Comparison of ENCODE assay signal across 8 mouse cellular contexts in genomic region chr9:36767203-36768143, GRCm38 (mm10). TPM values are rescaled to one million over a fixed set of nuclear protein-coding genes. Genes with fewer than 3 reads are reported as not detected.
DNase-seq lines count a peak whose midpoint lies in the region; ATAC-seq and TF ChIP-seq lines count a peak whose summit lies in the region.

Gene Stt3a (minus strand): TSS chr9:36767679.

- no peaks in the 10 kb centered on the region for H3K27me3 ChIP-seq in CH12.LX (replicated peaks)
- no peaks in the 10 kb centered on the region for H3K27me3 ChIP-seq in forebrain, embryonic 11.5 days (ENCODE audit: control insufficient read depth, insufficient read depth, low read length)
- no peaks in the 10 kb centered on the region for H3K27me3 ChIP-seq in heart, embryonic 16.5 days (ENCODE audit: control insufficient read depth, insufficient read depth, low read length)
- no peaks in the 10 kb centered on the region for H3K27me3 ChIP-seq in liver, embryonic 15.5 days
- H3K27me3 ChIP-seq in neural tube, embryonic 12.5 days (replicated peaks) = no peaks in the 10 kb centered on the region

- peak within 1 kb of the TSS; percentile 57 for H3K27ac ChIP-seq in CH12.LX (ENCODE audit: insufficient read depth, low read depth)
- H3K27ac ChIP-seq in forebrain, embryonic 11.5 days (ENCODE audit: low read depth, low read length) = peak within 1 kb of the TSS; percentile 58; the same call in 1 of the 2 replicates
- peak within 1 kb of the TSS; percentile 95 for H3K27ac ChIP-seq in heart, embryonic 16.5 days (ENCODE audit: low read length)
- H3K27ac ChIP-seq in liver, embryonic 15.5 days (replicated peaks) = peak within 1 kb of the TSS; percentile 96
- peak within 1 kb of the TSS; percentile 50; the same call in 1 of the 2 replicates for H3K27ac ChIP-seq in neural tube, embryonic 12.5 days

- peak within 1 kb of the TSS; percentile 89 to 100 (median 100) for H3K4me3 ChIP-seq in CH12.LX (replicated peaks in 1 of 3; ENCODE audit: low read depth in 2 of 3, low read length in 2 of 3, poor library complexity in 1 of 3)
- peak within 1 kb of the TSS; percentile 67 for H3K4me3 ChIP-seq in forebrain, embryonic 11.5 days (ENCODE audit: low read depth, low read length)
- peak within 1 kb of the TSS; percentile 93 for H3K4me3 ChIP-seq in heart, embryonic 16.5 days (ENCODE audit: low read length)
- peak within 1 kb of the TSS; percentile 100 for H3K4me3 ChIP-seq in liver, embryonic 15.5 days (replicated peaks)
- H3K4me3 ChIP-seq in neural tube, embryonic 12.5 days = peak within 1 kb of the TSS; percentile 96

- peak; percentile 100 for DNase-seq in CH12.LX (ENCODE audit: extremely low read depth)
- DNase-seq in c-Kit-positive CD71-positive TER-119-negative erythroid progenitor cells, embryonic 14.5 days (ENCODE audit: low read depth) = peak; percentile 100
- peak; percentile 98 for DNase-seq in forebrain, embryonic 11.5 days (ENCODE audit: low spot score)
- DNase-seq in kidney, postnatal 36 days = peak; percentile 99 to 100
- peak; percentile 100 for DNase-seq in telencephalon, adult 2 months (ENCODE audit: low read depth, low spot score)

- peak; percentile 100 for ATAC-seq in forebrain, embryonic 11.5 days (replicated peaks; ENCODE audit: low FRiP score)
- peak; percentile 100 for ATAC-seq in heart, embryonic 16.5 days (replicated peaks; ENCODE audit: extremely low read depth, insufficient read depth, low FRiP score)
- ATAC-seq in liver, embryonic 15.5 days (ENCODE audit: insufficient read depth) = peak; percentile 98
- ATAC-seq in neural tube, embryonic 12.5 days (ENCODE audit: low FRiP score, low read depth) = peak; percentile 100

- dilution Hi-C loops in CH12.LX (cut with MboI; ENCODE audit: extremely low pct_ligation_motif_present, extremely low pct_unique_long_range_greater_than_20kb, low sequenced_read_pairs) = no loop called here

- peaks cover 38% of the 10 kb centered on the region for H3K79me2 ChIP-seq in CH12.LX (replicated peaks; ENCODE audit: control insufficient read depth, extremely low read depth, insufficient read depth, poor library complexity, severe bottlenecking)

- H3K4me2 ChIP-seq in CH12.LX (ENCODE audit: insufficient read depth, low read depth, poor library complexity, severe bottlenecking) = peak within 1 kb of the TSS; percentile 85
- peak within 1 kb of the TSS; percentile 72 for H3K4me2 ChIP-seq in forebrain, embryonic 11.5 days (ENCODE audit: low read depth, low read length, severe bottlenecking)
- H3K4me2 ChIP-seq in heart, embryonic 16.5 days (ENCODE audit: low read depth, low read length) = peak within 1 kb of the TSS; percentile 91
- H3K4me2 ChIP-seq in liver, embryonic 15.5 days = peak within 1 kb of the TSS; percentile 83
- peak within 1 kb of the TSS; percentile 91 for H3K4me2 ChIP-seq in neural tube, embryonic 12.5 days (replicated peaks)

- TF ChIP-seq EP300 in CH12.LX (IDR thresholded peaks at IDR 0.05; ENCODE audit: low read length) = no peak

- no peaks in the 10 kb centered on the region for H3K9me3 ChIP-seq in CH12.LX (replicated peaks; ENCODE audit: low read length)
- H3K9me3 ChIP-seq in forebrain, embryonic 11.5 days (ENCODE audit: control insufficient read depth, low read length) = no peaks in the 10 kb centered on the region
- no peaks in the 10 kb centered on the region for H3K9me3 ChIP-seq in heart, embryonic 16.5 days (replicated peaks; ENCODE audit: control insufficient read depth, low read length)
- no peaks in the 10 kb centered on the region for H3K9me3 ChIP-seq in liver, embryonic 15.5 days (replicated peaks)
- no peaks in the 10 kb centered on the region for H3K9me3 ChIP-seq in neural tube, embryonic 12.5 days

- no peak for TF ChIP-seq CTCF in CH12.LX (conservative IDR thresholded peaks at IDR 0.05 in 1 of 2, IDR thresholded peaks at IDR 0.05 in 1 of 2; ENCODE audit: low read depth in 2 of 2, low read length in 2 of 2)

- under 1% methylated on average over 60 of the region's 60 CpGs for WGBS in forebrain, embryonic 11.5 days
- WGBS in heart, embryonic 16.5 days = under 1% methylated on average over 60 of the region's 60 CpGs
- WGBS in liver, embryonic 15.5 days (ENCODE audit: insufficient replicate concordance) = under 1% methylated on average over 60 of the region's 60 CpGs
- WGBS in neural tube, embryonic 12.5 days = under 1% methylated on average over 60 of the region's 60 CpGs

- TF ChIP-seq RAD21 in CH12.LX (IDR thresholded peaks at IDR 0.05; ENCODE audit: low read depth, low read length) = no peak

- in situ Hi-C loops in CH12.LX (cut with MboI; ENCODE audit: low pct_ligation_motif_present, low pct_unique_long_range_greater_than_20kb, low sequenced_read_pairs) = no loop called here

- TF ChIP-seq POLR2A in CH12.LX (IDR thresholded peaks at IDR 0.05; ENCODE audit: low read depth, low read length) = peak; percentile 83

- H3K9ac ChIP-seq in CH12.LX (ENCODE audit: insufficient read depth, low read depth) = peak within 1 kb of the TSS; percentile 97
- H3K9ac ChIP-seq in forebrain, embryonic 11.5 days (ENCODE audit: low read length) = peak within 1 kb of the TSS; percentile 84
- peak within 1 kb of the TSS; percentile 94 for H3K9ac ChIP-seq in heart, embryonic 16.5 days (ENCODE audit: low read length)
- peak within 1 kb of the TSS; percentile 87 for H3K9ac ChIP-seq in liver, embryonic 15.5 days
- peak within 1 kb of the TSS; percentile 85 for H3K9ac ChIP-seq in neural tube, embryonic 12.5 days

- peaks cover 15 to 23% of the 10 kb centered on the region in 2 experiments for H3K36me3 ChIP-seq in CH12.LX (replicated peaks in 1 of 2; ENCODE audit: control insufficient read depth in 1 of 2, insufficient read depth in 1 of 2, low read length in 1 of 2)
- H3K36me3 ChIP-seq in forebrain, embryonic 11.5 days (ENCODE audit: control insufficient read depth, insufficient read depth, low read length) = no peaks in the 10 kb centered on the region; the same call in 1 of the 2 replicates
- peaks cover 6% of the 10 kb centered on the region for H3K36me3 ChIP-seq in heart, embryonic 16.5 days (ENCODE audit: control insufficient read depth, insufficient read depth)
- H3K36me3 ChIP-seq in liver, embryonic 15.5 days (replicated peaks) = peaks cover 22% of the 10 kb centered on the region
- H3K36me3 ChIP-seq in neural tube, embryonic 12.5 days = peaks cover 15% of the 10 kb centered on the region

- peaks cover 0 to 20% of the 10 kb centered on the region in 2 experiments; a peak in 2 of 4 replicates for H3K4me1 ChIP-seq in CH12.LX (ENCODE audit: control insufficient read depth in 1 of 2, insufficient read depth in 2 of 2)
- peaks cover 2% of the 10 kb centered on the region; the same call in 1 of the 2 replicates for H3K4me1 ChIP-seq in forebrain, embryonic 11.5 days (replicated peaks; ENCODE audit: control insufficient read depth, insufficient read depth, low read length)
- H3K4me1 ChIP-seq in heart, embryonic 16.5 days (ENCODE audit: control insufficient read depth, insufficient read depth, low read length) = peaks cover 16% of the 10 kb centered on the region
- H3K4me1 ChIP-seq in liver, embryonic 15.5 days (replicated peaks) = peaks cover 22% of the 10 kb centered on the region
- H3K4me1 ChIP-seq in neural tube, embryonic 12.5 days = peaks cover 16% of the 10 kb centered on the region; the same call in 1 of the 2 replicates

TF ChIP-seq in CH12.LX, 34 proteins besides CTCF, POLR2A, EP300 and RAD21 (continues in another document):
- TF ChIP-seq USF1 (IDR thresholded peaks at IDR 0.05; ENCODE audit: low read depth, low read length) (peak; percentile 93), SMC3 (IDR thresholded peaks at IDR 0.05; ENCODE audit: low read depth, low read length) (no peak), JUND (conservative IDR thresholded peaks at IDR 0.05; ENCODE audit: low read depth, low read length) (no peak), ELF1 (IDR thresholded peaks at IDR 0.05; ENCODE audit: low read depth, low read length) (peak; percentile 97), MYC (IDR thresholded peaks at IDR 0.05; ENCODE audit: low read depth, low read length) (peak; percentile 91), JUN (IDR thresholded peaks at IDR 0.05; ENCODE audit: insufficient read depth, low read depth, low read length) (no peak), GABPA (IDR thresholded peaks at IDR 0.05; ENCODE audit: insufficient replicate concordance, low read depth, low read length) (no peak; the same call in 1 of the 2 replicates), HCFC1 (IDR thresholded peaks at IDR 0.05; ENCODE audit: low read depth, low read length) (peak; percentile 86), ZMIZ1 (IDR thresholded peaks at IDR 0.05; ENCODE audit: low read depth, low read length) (peak; percentile 53), MAZ (IDR thresholded peaks at IDR 0.05; ENCODE audit: low read depth, low read length) (0 out of 2 replicates have a peak, but pooled peaks have one; percentile 30), UBTF (IDR thresholded peaks at IDR 0.05; ENCODE audit: low read depth, low read length) (no peak), IRF4 (IDR thresholded peaks at IDR 0.05; ENCODE audit: low read depth, low read length) (peak; percentile 32; the same call in 1 of the 2 replicates), PAX5 (IDR thresholded peaks at IDR 0.05; ENCODE audit: low read length) (no peak), ZC3H11A (IDR thresholded peaks at IDR 0.05; ENCODE audit: low read depth, low read length) (no peak), CHD1 (IDR thresholded peaks at IDR 0.05; ENCODE audit: low read depth, low read length) (no peak), POLR2AphosphoS2 (IDR thresholded peaks at IDR 0.05; ENCODE audit: low read depth, low read length) (peak; percentile 75; the same call in 1 of the 2 replicates), ZNF384 (IDR thresholded peaks at IDR 0.05; ENCODE audit: low read depth, low read length) (no peak), RCOR1 (conservative IDR thresholded peaks at IDR 0.05; ENCODE audit: low read depth, low read length) (no peak), USF2 (conservative IDR thresholded peaks at IDR 0.05; ENCODE audit: low read depth, low read length) (peak; percentile 92), MEF2A (IDR thresholded peaks at IDR 0.05; ENCODE audit: borderline replicate concordance, low read depth, low read length) (no peak; the same call in 1 of the 2 replicates), MAX (IDR thresholded peaks at IDR 0.05; ENCODE audit: low read length) (peak; percentile 93), SIN3A (IDR thresholded peaks at IDR 0.05; ENCODE audit: low read length) (peak; percentile 89)

RNA-seq across cellular contexts. Expression of gene Stt3a, which starts in this region (rescaled TPM):
- total RNA-seq in CH12.LX (2012; rRNA removed) (269 and 280 TPM in 2 replicates), CH12.LX (2014; rRNA removed) (548 and 559 TPM in 2 replicates)
- polyA plus RNA-seq in CH12.LX (2012; ENCODE audit: insufficient read length, low read depth) = 388 and 395 TPM in 2 replicates
- 158 and 163 TPM in 2 replicates for polyA plus RNA-seq in forebrain, embryonic 11.5 days (2014; fragmentation: Nextera tagmentation; extraction: Ambion mirVana)
- polyA plus RNA-seq in heart, embryonic 16.5 days (2015; fragmentation: Nextera tagmentation; extraction: Ambion mirVana) = 123 and 127 TPM in 2 replicates
- 173 and 182 TPM in 2 replicates for polyA plus RNA-seq in liver, embryonic 15.5 days (2015; fragmentation: Nextera tagmentation; extraction: Ambion mirVana)
- 144 and 155 TPM in 2 replicates for polyA plus RNA-seq in neural tube, embryonic 12.5 days (2016; fragmentation: Nextera tagmentation; extraction: Ambion mirVana)

Comparison
In these comparisons a context has a peak if more than half of its experiments do, and no peak if none do; other contexts are left out.
1. Peak in every context shown above with its lines: DNase-seq, ATAC-seq, H3K4me3 ChIP-seq and H3K27ac ChIP-seq.